Mouse (Mus musculus): Measurements from ENCODE around the gene H2al1o.
"Not testable (repeated sequence)": the region's sequence is repeated elsewhere in the genome, so short reads cannot be mapped to it uniquely, and the experiment has no call there.

H2al1o gene
- long read RNA-seq, experiment 1 = 0 reads
- long read RNA-seq, experiment 2 = 0 reads

GRCm38 (mm10) chrX:9572309-9572708, at the start of gene H2al1o:
Gene H2al1o, minus strand, starts transcription at chrX:9572409.
- intact Hi-C loops (cut with DNase I) = not testable (repeated sequence)

- intact Hi-C loops (cut with DNase I) = not testable (repeated sequence)
Observed at GRCm38 (mm10) chrX:9598036-9598435, 25.8 kb upstream of the H2al1o start.

GRCm38 (mm10) chrX:9536881-9537280, 35.3 kb downstream of the H2al1o start:
- intact Hi-C loops (cut with DNase I) = no loop called here

Data from adrenal gland (tissue).